Mouse (Mus musculus) CH12.LX (cell line): ENCODE results near the gene Dtnb. TPM values are rescaled to one million over a fixed set of nuclear protein-coding genes. Genes with fewer than 3 reads are reported as not detected.

Source experiments
- DNase-seq: peaks from one replicate; pipeline ENCODE4 v3.0.0-alpha.2; 2013; ENCODE audit errors: extremely low read depth
- H3K27ac ChIP-seq: 2 replicates; pipeline ENCODE4 v1.5.1; 2012; ENCODE audit warnings: low read depth, mild to moderate bottlenecking, control low read depth, moderate library complexity; ENCODE audit not compliant: insufficient read depth
- H3K27me3 ChIP-seq: replicated peaks from 2 replicates; pipeline ENCODE3; 2012; ENCODE audit warnings: inconsistent platforms
- H3K36me3 ChIP-seq, 2 experiments: replicated peaks in 1 of 2; 2 replicates each; pipeline versions ENCODE3 to v1.6.1; 2012; ENCODE audit warnings: inconsistent platforms in 1 of 2, low read length in 1 of 2, mild to moderate bottlenecking in 1 of 2, mixed read lengths in 1 of 2, moderate library complexity in 1 of 2; ENCODE audit not compliant: control insufficient read depth in 1 of 2, insufficient read depth in 1 of 2
- H3K4me1 ChIP-seq, 2 experiments: 2 replicates each; pipeline ENCODE4 v1.6.1; 2012; ENCODE audit warnings: inconsistent platforms in 1 of 2, moderate library complexity in 1 of 2; ENCODE audit not compliant: insufficient read depth in 2 of 2, control insufficient read depth in 1 of 2
- H3K4me2 ChIP-seq: 2 replicates; pipeline ENCODE4 v1.6.1; 2012; ENCODE audit warnings: low read depth, mild to moderate bottlenecking, control low read depth; ENCODE audit not compliant: poor library complexity, insufficient read depth, severe bottlenecking
- H3K4me3 ChIP-seq, 3 experiments: fragments of 150-350 bp in 1 of 3; sonication (generic) in 1 of 3; replicated peaks in 1 of 3; 2 replicates each; pipeline versions ENCODE3 to v1.5.1; 2011 to 2012; ENCODE audit warnings: low read depth in 2 of 3, low read length in 2 of 3, mild to moderate bottlenecking in 2 of 3, moderate library complexity in 2 of 3, control low read depth in 1 of 3, improper control_type of control experiment in 1 of 3, inconsistent platforms in 1 of 3, mixed read lengths in 1 of 3; ENCODE audit not compliant: poor library complexity in 1 of 3
- H3K79me2 ChIP-seq: replicated peaks from 2 replicates; pipeline ENCODE4 v1.6.1; 2012; ENCODE audit warnings: mild to moderate bottlenecking, moderate library complexity; ENCODE audit not compliant: control insufficient read depth, poor library complexity, insufficient read depth, severe bottlenecking; ENCODE audit errors: extremely low read depth
- H3K9ac ChIP-seq: 2 replicates; pipeline ENCODE4 v1.6.1; 2012; ENCODE audit warnings: low read depth, mild to moderate bottlenecking, control low read depth, moderate library complexity; ENCODE audit not compliant: insufficient read depth
- H3K9me3 ChIP-seq: replicated peaks from 2 replicates; pipeline ENCODE3; 2012; ENCODE audit warnings: low read length, inconsistent platforms, mixed read lengths
- BHLHE40 ChIP-seq: IDR thresholded peaks from 2 replicates; pipeline ENCODE4 v1.6.1; 2011; ENCODE audit warnings: mild to moderate bottlenecking, low read depth, low read length, improper control_type of control experiment
- CHD2 ChIP-seq: IDR thresholded peaks from 2 replicates; pipeline ENCODE4 v1.6.1; 2011; ENCODE audit warnings: low read length, improper control_type of control experiment
- CTCF ChIP-seq, 2 experiments: IDR thresholded peaks in 1 of 2; conservative IDR thresholded peaks in 1 of 2; 2 replicates each; pipeline ENCODE4 v1.5.1; 2011 to 2012; ENCODE audit warnings: low read depth in 2 of 2, low read length in 2 of 2, improper control_type of control experiment in 1 of 2, inconsistent platforms in 1 of 2, mild to moderate bottlenecking in 1 of 2, moderate library complexity in 1 of 2
- IRF4 ChIP-seq: IDR thresholded peaks from 2 replicates; pipeline ENCODE4 v1.6.1; 2014; ENCODE audit warnings: low read depth, mild to moderate bottlenecking, inconsistent platforms, low read length, improper control_type of control experiment
- RAD21 ChIP-seq: IDR thresholded peaks from 2 replicates; pipeline ENCODE4 v1.6.1; 2011; ENCODE audit warnings: low read depth, mild to moderate bottlenecking, low read length, improper control_type of control experiment, moderate library complexity
- RCOR1 ChIP-seq: conservative IDR thresholded peaks from 2 replicates; pipeline ENCODE4 v1.6.1; 2012; ENCODE audit warnings: low read depth, mild to moderate bottlenecking, inconsistent platforms, low read length, improper control_type of control experiment
- UBTF ChIP-seq: IDR thresholded peaks from 2 replicates; pipeline ENCODE4 v1.6.1; 2012; ENCODE audit warnings: low read depth, mild to moderate bottlenecking, inconsistent platforms, low read length, improper control_type of control experiment, moderate library complexity
- ZC3H11A ChIP-seq: IDR thresholded peaks from 2 replicates; pipeline ENCODE4 v1.6.1; 2012; ENCODE audit warnings: low read depth, mild to moderate bottlenecking, inconsistent platforms, low read length, improper control_type of control experiment
- dilution Hi-C: fragments of 300-500 bp; cut with MboI; formaldehyde crosslinking; loops from 2 replicates; pipeline ENCODE4 v1.14.3; 2020; ENCODE audit warnings: low sequenced_read_pairs; ENCODE audit not compliant: extremely low pct_unique_long_range_greater_than_20kb, extremely low pct_ligation_motif_present
- in situ Hi-C: fragments of 300-500 bp; cut with MboI; formaldehyde crosslinking; loops from 3 replicates; pipeline ENCODE4 v1.14.3; 2019; ENCODE audit warnings: low sequenced_read_pairs, low pct_ligation_motif_present, low pct_unique_long_range_greater_than_20kb, mixed read lengths
- polyA plus RNA-seq: library from polyadenylated mRNA; unstranded; fragments of >175 nt; gene quantifications from 2 replicates; pipeline ENCODE4 v1.2.1, GENCODE M21; 2012; ENCODE audit warnings: low read depth; ENCODE audit not compliant: insufficient read length
- total RNA-seq, 2 experiments: library from RNA; depleted of rRNA; stranded (reverse); fragments of 300-350 nt in 1 of 2; fragments of >200 nt in 1 of 2; gene quantifications; 2 replicates each; pipeline ENCODE4 v1.2.3; 2012 to 2014

The Dtnb gene
- total and polyA plus RNA-seq, 3 experiments = 8.1 to 26.0 (median 17.4) TPM

GRCm38 (mm10) chr12:3590039-3590438 lies 17.9 kb downstream of the Dtnb start:
- no peaks in the 10 kb centered on the region for H3K79me2 ChIP-seq
- DNase-seq = no peak
- no peak overlapping the region for H3K4me3 ChIP-seq
- H3K9ac ChIP-seq = no peak overlapping the region
- no peaks in the 10 kb centered on the region for H3K27me3 ChIP-seq
- no peak overlapping the region for H3K4me2 ChIP-seq
- H3K9me3 ChIP-seq = no peaks in the 10 kb centered on the region
- H3K4me1 ChIP-seq = peaks cover 2 to 19% of the 10 kb centered on the region in 2 experiments; a peak in 2 of 4 replicates
- H3K27ac ChIP-seq = no peak overlapping the region
- peaks cover 0 to 22% of the 10 kb centered on the region in 2 experiments for H3K36me3 ChIP-seq
- dilution Hi-C loops = no loop called here
- TF ChIP-seq UBTF (no peak), RAD21 (no peak; the same call in 1 of the 2 replicates), CHD2 (no peak), RCOR1 (no peak), CTCF (conservative IDR thresholded peaks at IDR 0.05 in 1 of 2, IDR thresholded peaks at IDR 0.05 in 1 of 2; ENCODE audit: low read depth in 2 of 2, low read length in 2 of 2) (no peak)
- TF ChIP-seq, all 38 proteins: peak for 0
- in situ Hi-C loops = no loop called here

GRCm38 (mm10) chr12:3591595-3591994 lies 19.4 kb downstream of the Dtnb start:
- TF ChIP-seq IRF4 = 0 out of 2 replicates have a peak, but pooled peaks have one; percentile 1
- no peak for TF ChIP-seq BHLHE40
- no peak for DNase-seq
- no peaks in the 10 kb centered on the region for H3K27me3 ChIP-seq
- no peak overlapping the region for H3K4me2 ChIP-seq
- peaks cover 0 to 23% of the 10 kb centered on the region in 2 experiments for H3K36me3 ChIP-seq
- H3K4me1 ChIP-seq = peaks cover 2 to 13% of the 10 kb centered on the region in 2 experiments; a peak in 2 of 4 replicates
- H3K9me3 ChIP-seq = no peaks in the 10 kb centered on the region
- H3K27ac ChIP-seq = no peak overlapping the region
- H3K9ac ChIP-seq = no peak overlapping the region
- in situ Hi-C loops (no loop called here), dilution Hi-C loops (no loop called here)
- no peaks in the 10 kb centered on the region for H3K79me2 ChIP-seq
- no peak overlapping the region for H3K4me3 ChIP-seq

- peaks cover 0 to 20% of the 10 kb centered on the region in 2 experiments for H3K36me3 ChIP-seq
- H3K27me3 ChIP-seq = no peaks in the 10 kb centered on the region
- peaks cover 0 to 8% of the 10 kb centered on the region in 2 experiments; a peak in 2 of 4 replicates for H3K4me1 ChIP-seq
- no peak for DNase-seq
- H3K79me2 ChIP-seq = no peaks in the 10 kb centered on the region
- no peak overlapping the region for H3K4me2 ChIP-seq
- in situ Hi-C loops (no loop called here), dilution Hi-C loops (no loop called here)
- H3K9me3 ChIP-seq = no peaks in the 10 kb centered on the region
- no peak overlapping the region for H3K9ac ChIP-seq
- no peak overlapping the region for H3K4me3 ChIP-seq
- H3K27ac ChIP-seq = no peak overlapping the region
- no peak for TF ChIP-seq ZC3H11A
Observed at GRCm38 (mm10) chr12:3602786-3603185, 30.6 kb downstream of the Dtnb start.
